Mouse (Mus musculus) CH12.LX (cell line): ENCODE measurements around the gene Ttc25. TPM values are rescaled to one million over a fixed set of nuclear protein-coding genes. Genes with fewer than 3 reads are reported as not detected.
"Not testable (repeated sequence)": the region's sequence is repeated elsewhere in the genome, so short reads cannot be mapped to it uniquely, and the experiment has no call there.

Source experiments
- DNase-seq: peaks from one replicate; pipeline ENCODE4 v3.0.0-alpha.2; 2013; ENCODE audit errors: extremely low read depth
- H3K27ac ChIP-seq: 2 replicates; pipeline ENCODE4 v1.5.1; 2012; ENCODE audit warnings: low read depth, mild to moderate bottlenecking, control low read depth, moderate library complexity; ENCODE audit not compliant: insufficient read depth
- H3K27me3 ChIP-seq: replicated peaks from 2 replicates; pipeline ENCODE3; 2012; ENCODE audit warnings: inconsistent platforms
- H3K36me3 ChIP-seq, 2 experiments: replicated peaks in 1 of 2; 2 replicates each; pipeline versions ENCODE3 to v1.6.1; 2012; ENCODE audit warnings: inconsistent platforms in 1 of 2, low read length in 1 of 2, mild to moderate bottlenecking in 1 of 2, mixed read lengths in 1 of 2, moderate library complexity in 1 of 2; ENCODE audit not compliant: control insufficient read depth in 1 of 2, insufficient read depth in 1 of 2
- H3K4me1 ChIP-seq, 2 experiments: 2 replicates each; pipeline ENCODE4 v1.6.1; 2012; ENCODE audit warnings: inconsistent platforms in 1 of 2, moderate library complexity in 1 of 2; ENCODE audit not compliant: insufficient read depth in 2 of 2, control insufficient read depth in 1 of 2
- H3K4me2 ChIP-seq: 2 replicates; pipeline ENCODE4 v1.6.1; 2012; ENCODE audit warnings: low read depth, mild to moderate bottlenecking, control low read depth; ENCODE audit not compliant: poor library complexity, insufficient read depth, severe bottlenecking
- H3K4me3 ChIP-seq, 3 experiments: fragments of 150-350 bp in 1 of 3; sonication (generic) in 1 of 3; replicated peaks in 1 of 3; 2 replicates each; pipeline versions ENCODE3 to v1.5.1; 2011 to 2012; ENCODE audit warnings: low read depth in 2 of 3, low read length in 2 of 3, mild to moderate bottlenecking in 2 of 3, moderate library complexity in 2 of 3, control low read depth in 1 of 3, improper control_type of control experiment in 1 of 3, inconsistent platforms in 1 of 3, mixed read lengths in 1 of 3; ENCODE audit not compliant: poor library complexity in 1 of 3
- H3K79me2 ChIP-seq: replicated peaks from 2 replicates; pipeline ENCODE4 v1.6.1; 2012; ENCODE audit warnings: mild to moderate bottlenecking, moderate library complexity; ENCODE audit not compliant: control insufficient read depth, poor library complexity, insufficient read depth, severe bottlenecking; ENCODE audit errors: extremely low read depth
- H3K9ac ChIP-seq: 2 replicates; pipeline ENCODE4 v1.6.1; 2012; ENCODE audit warnings: low read depth, mild to moderate bottlenecking, control low read depth, moderate library complexity; ENCODE audit not compliant: insufficient read depth
- H3K9me3 ChIP-seq: replicated peaks from 2 replicates; pipeline ENCODE3; 2012; ENCODE audit warnings: low read length, inconsistent platforms, mixed read lengths
- CHD2 ChIP-seq: IDR thresholded peaks from 2 replicates; pipeline ENCODE4 v1.6.1; 2011; ENCODE audit warnings: low read length, improper control_type of control experiment
- CTCF ChIP-seq, 2 experiments: IDR thresholded peaks in 1 of 2; conservative IDR thresholded peaks in 1 of 2; 2 replicates each; pipeline ENCODE4 v1.5.1; 2011 to 2012; ENCODE audit warnings: low read depth in 2 of 2, low read length in 2 of 2, improper control_type of control experiment in 1 of 2, inconsistent platforms in 1 of 2, mild to moderate bottlenecking in 1 of 2, moderate library complexity in 1 of 2
- E2F4 ChIP-seq: IDR thresholded peaks from 2 replicates; pipeline ENCODE4 v1.6.1; 2011; ENCODE audit warnings: low read depth, low read length, improper control_type of control experiment; ENCODE audit not compliant: insufficient replicate concordance
- ELF1 ChIP-seq: IDR thresholded peaks from 2 replicates; pipeline ENCODE4 v1.6.1; 2014; ENCODE audit warnings: low read depth, mild to moderate bottlenecking, inconsistent platforms, low read length, improper control_type of control experiment
- GABPA ChIP-seq: IDR thresholded peaks from 2 replicates; pipeline ENCODE4 v1.6.1; 2012; ENCODE audit warnings: low read depth, low read length, improper control_type of control experiment, inconsistent platforms; ENCODE audit not compliant: insufficient replicate concordance
- HCFC1 ChIP-seq: IDR thresholded peaks from 2 replicates; pipeline ENCODE4 v1.6.1; 2012; ENCODE audit warnings: low read depth, mild to moderate bottlenecking, inconsistent platforms, low read length, improper control_type of control experiment
- IRF4 ChIP-seq: IDR thresholded peaks from 2 replicates; pipeline ENCODE4 v1.6.1; 2014; ENCODE audit warnings: low read depth, mild to moderate bottlenecking, inconsistent platforms, low read length, improper control_type of control experiment
- MAFK ChIP-seq: IDR thresholded peaks from 2 replicates; pipeline ENCODE4 v1.6.1; 2011; ENCODE audit warnings: low read length, improper control_type of control experiment; ENCODE audit not compliant: insufficient replicate concordance
- MAX ChIP-seq: IDR thresholded peaks from 2 replicates; pipeline ENCODE4 v1.6.1; 2011; ENCODE audit warnings: low read length, improper control_type of control experiment
- MEF2A ChIP-seq: IDR thresholded peaks from 2 replicates; pipeline ENCODE4 v1.6.1; 2014; ENCODE audit warnings: low read depth, mild to moderate bottlenecking, inconsistent platforms, low read length, improper control_type of control experiment, borderline replicate concordance
- MXI1 ChIP-seq: IDR thresholded peaks from 2 replicates; pipeline ENCODE4 v1.6.1; 2011; ENCODE audit warnings: mild to moderate bottlenecking, low read depth, low read length, improper control_type of control experiment
- NELFE ChIP-seq: IDR thresholded peaks from 2 replicates; pipeline ENCODE4 v1.6.1; 2011; ENCODE audit warnings: low read depth, low read length, improper control_type of control experiment
- NRF1 ChIP-seq: IDR thresholded peaks from 2 replicates; pipeline ENCODE4 v1.6.1; 2014; ENCODE audit warnings: low read depth, mild to moderate bottlenecking, inconsistent platforms, low read length, improper control_type of control experiment, moderate library complexity
- POLR2A ChIP-seq: IDR thresholded peaks from 2 replicates; pipeline ENCODE4 v1.6.1; 2011; ENCODE audit warnings: low read depth, mild to moderate bottlenecking, improper control_type of control experiment, low read length
- POLR2AphosphoS2 ChIP-seq: IDR thresholded peaks from 2 replicates; pipeline ENCODE4 v1.6.1; 2011; ENCODE audit warnings: low read depth, low read length, improper control_type of control experiment
- SIN3A ChIP-seq: IDR thresholded peaks from 2 replicates; pipeline ENCODE4 v1.6.1; 2012; ENCODE audit warnings: low read length, improper control_type of control experiment, inconsistent platforms
- TBP ChIP-seq: conservative IDR thresholded peaks from 2 replicates; pipeline ENCODE4 v1.6.1; 2011; ENCODE audit warnings: low read depth, low read length, improper control_type of control experiment
- UBTF ChIP-seq: IDR thresholded peaks from 2 replicates; pipeline ENCODE4 v1.6.1; 2012; ENCODE audit warnings: low read depth, mild to moderate bottlenecking, inconsistent platforms, low read length, improper control_type of control experiment, moderate library complexity
- USF2 ChIP-seq: conservative IDR thresholded peaks from 2 replicates; pipeline ENCODE4 v1.6.1; 2011; ENCODE audit warnings: low read depth, low read length, improper control_type of control experiment
- ZNF384 ChIP-seq: IDR thresholded peaks from 2 replicates; pipeline ENCODE4 v1.6.1; 2012; ENCODE audit warnings: low read depth, low read length, improper control_type of control experiment, inconsistent platforms
- dilution Hi-C: fragments of 300-500 bp; cut with MboI; formaldehyde crosslinking; loops from 2 replicates; pipeline ENCODE4 v1.14.3; 2020; ENCODE audit warnings: low sequenced_read_pairs; ENCODE audit not compliant: extremely low pct_unique_long_range_greater_than_20kb, extremely low pct_ligation_motif_present
- in situ Hi-C: fragments of 300-500 bp; cut with MboI; formaldehyde crosslinking; loops from 3 replicates; pipeline ENCODE4 v1.14.3; 2019; ENCODE audit warnings: low sequenced_read_pairs, low pct_ligation_motif_present, low pct_unique_long_range_greater_than_20kb, mixed read lengths
- polyA plus RNA-seq: library from polyadenylated mRNA; unstranded; fragments of >175 nt; gene quantifications from 2 replicates; pipeline ENCODE4 v1.2.1, GENCODE M21; 2012; ENCODE audit warnings: low read depth; ENCODE audit not compliant: insufficient read length
- total RNA-seq, 2 experiments: library from RNA; depleted of rRNA; stranded (reverse); fragments of 300-350 nt in 1 of 2; fragments of >200 nt in 1 of 2; gene quantifications; 2 replicates each; pipeline ENCODE4 v1.2.3; 2012 to 2014

Gene Ttc25
- total and polyA plus RNA-seq, 3 experiments: 0.51 to 12.8 (median 1.3) TPM

DNA sequence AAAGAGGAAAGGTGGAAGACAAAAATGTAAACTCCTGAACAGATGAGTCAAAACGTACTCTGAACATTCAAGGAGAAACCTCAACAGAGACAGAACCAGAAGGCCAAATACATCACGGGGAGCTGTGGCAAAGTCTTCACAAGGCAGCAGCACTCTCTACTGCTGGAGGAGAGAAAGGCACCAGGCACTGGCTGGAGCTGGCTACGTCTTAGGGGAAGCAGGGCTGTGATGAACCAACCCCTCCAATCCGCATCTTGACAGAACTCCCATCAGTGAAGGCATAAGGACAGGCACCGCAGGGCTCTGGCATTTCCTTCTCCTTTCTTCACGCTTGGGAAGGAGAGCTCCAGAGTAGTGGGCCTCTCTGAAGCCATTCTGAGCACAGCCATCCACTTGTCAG is 66.2 kb downstream of the Ttc25 start (continued):
- peak in 1 of 2 experiments; percentile 81; a peak in 2 of 4 replicates for TF ChIP-seq CTCF (conservative IDR thresholded peaks at IDR 0.05 in 1 of 2, IDR thresholded peaks at IDR 0.05 in 1 of 2; ENCODE audit: low read depth in 2 of 2, low read length in 2 of 2)
- no peak for TF ChIP-seq CHD2
- TF ChIP-seq ZNF384: peak; percentile 81; the same call in 1 of the 2 replicates
- TF ChIP-seq MAX: no peak
- peak; percentile 91 for TF ChIP-seq IRF4
- no peak; the same call in 1 of the 2 replicates for TF ChIP-seq UBTF
- TF ChIP-seq POLR2AphosphoS2: no peak
- peak; percentile 58; the same call in 1 of the 2 replicates for TF ChIP-seq MXI1
- TF ChIP-seq MEF2A: peak; percentile 72; the same call in 1 of the 2 replicates
- TF ChIP-seq SIN3A: peak; percentile 60; the same call in 1 of the 2 replicates
- TF ChIP-seq MAFK: no peak
- TF ChIP-seq POLR2A: no peak

DNA sequence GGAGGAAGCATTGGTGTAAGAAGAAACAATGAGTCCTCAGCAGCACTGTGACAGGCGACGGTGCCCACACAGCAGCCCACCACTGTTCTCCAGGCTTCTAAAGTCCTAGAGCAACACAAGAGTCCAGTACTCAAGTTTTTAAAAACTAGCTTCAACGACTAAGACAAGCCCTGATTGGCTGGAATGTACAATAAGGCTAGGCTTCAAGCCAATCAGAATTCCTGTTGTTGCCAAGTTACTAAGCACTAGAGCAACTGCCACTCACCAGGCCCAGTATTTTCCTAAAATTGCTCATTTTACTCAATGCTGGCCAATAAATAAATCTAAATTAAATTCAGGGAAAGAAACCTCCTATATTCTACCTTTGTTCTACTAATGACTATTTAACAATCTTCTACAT is 67.8 kb downstream of the Ttc25 start:
- TF ChIP-seq NELFE (no peak), POLR2A (peak; percentile 40; the same call in 1 of the 2 replicates), HCFC1 (peak; percentile 63), TBP (0 out of 2 replicates have a peak, but pooled peaks have one; percentile 35)
- Histone ChIP-seq H3K4me3 (peak overlapping the region in 2 of 3 experiments; percentile 6 to 51), H3K27me3 (no peaks in the 10 kb centered on the region), H3K36me3 (peaks cover 8 to 62% of the 10 kb centered on the region in 2 experiments), H3K27ac (peak overlapping the region; percentile 30), H3K4me1 (peaks cover 23 to 88% of the 10 kb centered on the region in 2 experiments), H3K4me2 (peak overlapping the region; percentile 79), H3K79me2 (peaks cover 98% of the 10 kb centered on the region), H3K9me3 (no peaks in the 10 kb centered on the region), H3K9ac (peak overlapping the region; percentile 57)
- peak; percentile 79 for DNase-seq
- dilution Hi-C loops: no loop called here
- in situ Hi-C loops: no loop called here

DNA sequence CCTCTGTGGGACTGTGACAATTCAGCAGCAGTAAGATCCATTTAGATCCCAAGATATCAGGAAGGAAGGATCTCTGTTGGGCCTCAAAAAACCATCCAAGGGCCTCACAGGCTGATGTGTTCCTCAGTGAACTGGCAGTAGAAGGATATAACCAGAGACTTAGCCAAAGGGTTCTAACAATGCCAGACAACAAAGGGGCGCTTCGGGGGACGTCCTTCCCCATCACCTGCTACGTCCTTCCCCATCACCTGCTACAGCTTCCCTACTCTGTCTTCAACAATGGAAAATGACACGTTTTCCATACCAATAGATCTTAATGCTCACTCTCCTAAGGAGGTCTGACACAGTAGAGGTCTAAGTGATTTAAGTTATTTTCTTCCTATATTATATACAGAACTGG is 70.9 kb downstream of the Ttc25 start:
- dilution Hi-C loops (no loop called here), in situ Hi-C loops (no loop called here)
- no peak for TF ChIP-seq E2F4
- TF ChIP-seq ELF1: no peak
- TF ChIP-seq NRF1: no peak
- no peak for TF ChIP-seq TBP
- TF ChIP-seq GABPA: no peak
- no peak for TF ChIP-seq USF2
- no peak for TF ChIP-seq UBTF
- Histone ChIP-seq H3K4me2 (no peak overlapping the region), H3K79me2 (peaks cover 78% of the 10 kb centered on the region), H3K27me3 (no peaks in the 10 kb centered on the region), H3K4me3 (no peak overlapping the region), H3K9ac (no peak overlapping the region), H3K4me1 (peaks cover 18 to 74% of the 10 kb centered on the region in 2 experiments), H3K36me3 (peaks cover 7 to 47% of the 10 kb centered on the region in 2 experiments), H3K27ac (no peak overlapping the region), H3K9me3 (no peaks in the 10 kb centered on the region)
- no peak for DNase-seq

DNA sequence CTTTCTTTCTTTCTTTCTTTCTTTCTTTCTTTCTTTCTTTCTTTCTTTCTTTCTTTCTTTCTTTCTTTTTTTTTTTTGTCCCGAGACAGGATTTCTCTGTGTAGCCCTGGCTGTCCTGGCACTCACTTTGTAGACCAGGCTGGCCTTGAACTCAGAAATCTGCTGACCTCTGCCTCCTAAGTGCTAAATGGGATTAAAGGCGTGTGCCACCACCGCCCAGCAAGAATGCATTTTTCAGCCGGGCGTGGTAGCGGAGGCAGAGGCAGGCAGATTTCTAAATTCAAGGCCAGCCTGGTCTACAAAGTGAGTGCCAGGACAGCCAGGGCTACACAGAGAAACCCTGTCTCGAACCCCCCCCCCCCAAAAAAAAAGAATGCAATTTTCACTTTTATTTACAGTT is 71.4 kb downstream of the Ttc25 start:
- dilution Hi-C loops, H3K4me3 ChIP-seq, H3K27me3 ChIP-seq, H3K9me3 ChIP-seq, H3K4me2 ChIP-seq, H3K27ac ChIP-seq, H3K9ac ChIP-seq, in situ Hi-C loops, DNase-seq: not testable (repeated sequence)
- H3K79me2 ChIP-seq: peaks cover 73% of the 10 kb centered on the region
- H3K36me3 ChIP-seq: peaks cover 7 to 48% of the 10 kb centered on the region in 2 experiments
- peaks cover 16 to 75% of the 10 kb centered on the region in 2 experiments for H3K4me1 ChIP-seq
